Mouse (Mus musculus) olfactory bulb, adult 2 months (tissue): ENCODE measurements around the gene Sox2. TPM values are rescaled to one million over a fixed set of nuclear protein-coding genes. Genes with fewer than 3 reads are reported as not detected.

Source experiments
- H3K27ac ChIP-seq: fragments of 200-500 bp; 2 replicates; pipeline ENCODE4 v1.5.1; 2012; ENCODE audit warnings: low read depth, low read length; ENCODE audit not compliant: insufficient read depth
- H3K4me1 ChIP-seq: fragments of 200-500 bp; 2 replicates; pipeline ENCODE4 v1.6.1; 2012; ENCODE audit warnings: low read length; ENCODE audit not compliant: control insufficient read depth, insufficient read depth
- H3K4me3 ChIP-seq: fragments of 200-500 bp; 2 replicates; pipeline ENCODE4 v1.5.1; 2012; ENCODE audit warnings: mild to moderate bottlenecking, low read depth, low read length, moderate library complexity; ENCODE audit not compliant: insufficient read depth
- CTCF ChIP-seq: fragments of 200-500 bp; IDR thresholded peaks from 2 replicates; pipeline ENCODE4 v1.5.1; 2012; ENCODE audit warnings: low read depth, mild to moderate bottlenecking, low read length, moderate library complexity; ENCODE audit not compliant: insufficient read depth
- POLR2A ChIP-seq: fragments of 200-500 bp; IDR thresholded peaks from 2 replicates; pipeline ENCODE4 v1.6.1; 2012; ENCODE audit warnings: mild to moderate bottlenecking, low read depth, low read length, moderate library complexity; ENCODE audit not compliant: insufficient read depth
- WGBS: fragments of 180-500 bp; shearing (Covaris S2); methylation state at CpG from one replicate; pipeline ENCODE4 v1.1.7; 2018; 5-methylcytosine and 5-hydroxymethylcytosine counted together
- polyA plus RNA-seq: library from polyadenylated mRNA; stranded (reverse); fragments of >200 nt; gene quantifications from 2 replicates; pipeline ENCODE4 v1.2.4, GENCODE M21; 2012; ENCODE audit warnings: low replicate concordance; ENCODE audit not compliant: missing spikeins, insufficient read depth, insufficient read length

Sox2 gene
- polyA plus RNA-seq, 1 experiment: not detected

DNA sequence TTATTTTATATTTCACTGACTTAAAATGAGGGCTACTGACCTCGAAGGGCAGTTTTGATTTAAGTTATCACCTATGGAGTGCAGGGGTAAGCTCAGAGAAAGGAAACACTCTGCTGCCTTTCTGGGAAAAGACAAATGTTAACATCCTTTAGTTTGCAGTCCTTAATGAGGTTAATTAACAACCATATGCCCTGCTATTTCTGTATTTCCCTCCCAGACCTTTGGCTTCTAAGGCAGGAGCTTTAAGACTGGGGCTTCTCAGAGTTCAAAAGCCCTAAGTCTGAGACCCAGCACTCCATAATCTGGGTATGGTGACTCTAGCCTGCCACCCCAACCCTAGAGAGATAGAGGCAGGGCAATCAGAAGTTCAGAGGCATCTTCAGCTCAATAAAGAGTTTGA is 19.5 kb upstream of the Sox2 start:
- H3K4me3 ChIP-seq: no peak overlapping the region
- WGBS: 44% methylated on average over 1 of the region's 1 CpGs
- peaks cover 21% of the 10 kb centered on the region for H3K4me1 ChIP-seq
- no peak overlapping the region for H3K27ac ChIP-seq
- no peak for TF ChIP-seq POLR2A
- TF ChIP-seq CTCF: no peak

GRCm38 (mm10) chr3:34636958-34637357 is 13.2 kb upstream of the Sox2 start:
- no peak overlapping the region for H3K4me3 ChIP-seq
- 59% methylated on average over 6 of the region's 6 CpGs for WGBS
- H3K4me1 ChIP-seq: peaks cover 29% of the 10 kb centered on the region
- TF ChIP-seq CTCF (no peak), POLR2A (no peak)
- peak overlapping the region; percentile 76; the same call in 1 of the 2 replicates for H3K27ac ChIP-seq

DNA sequence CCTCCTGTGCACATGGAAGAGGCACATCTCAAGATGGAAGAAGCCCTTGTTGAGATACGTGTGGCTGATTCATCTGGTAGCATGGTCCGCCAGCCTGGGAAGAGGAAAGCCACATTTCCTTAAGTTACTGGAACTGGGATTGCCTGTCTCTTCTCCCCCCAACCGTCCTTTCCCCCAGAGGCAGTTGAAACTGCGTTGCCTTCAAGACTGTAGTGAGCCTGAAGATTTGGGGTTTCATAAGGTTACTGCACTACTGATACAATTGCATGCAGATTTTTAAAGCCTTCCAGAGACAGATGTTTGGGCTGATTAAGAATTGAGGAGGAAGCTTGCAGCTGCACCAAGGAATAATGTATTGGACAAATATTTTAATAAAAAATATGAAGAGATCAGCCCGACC is 12.7 kb upstream of the Sox2 start:
- no peak for TF ChIP-seq CTCF
- TF ChIP-seq POLR2A: no peak
- 20% methylated on average over 5 of the region's 5 CpGs for WGBS
- Histone ChIP-seq H3K4me1 (peaks cover 34% of the 10 kb centered on the region), H3K27ac (peak overlapping the region; percentile 94), H3K4me3 (no peak overlapping the region)

GRCm38 (mm10) chr3:34637926-34638325 is 12.3 kb upstream of the Sox2 start:
- no peak for TF ChIP-seq CTCF
- TF ChIP-seq POLR2A: no peak
- Histone ChIP-seq H3K4me3 (peak overlapping the region; percentile 54), H3K4me1 (peaks cover 36% of the 10 kb centered on the region), H3K27ac (peak overlapping the region; percentile 94)
- 21% methylated on average over 5 of the region's 5 CpGs for WGBS

GRCm38 (mm10) chr3:34638344-34638743 is 11.9 kb upstream of the Sox2 start:
- Histone ChIP-seq H3K4me1 (peaks cover 37% of the 10 kb centered on the region), H3K4me3 (peak overlapping the region; percentile 54), H3K27ac (peak overlapping the region; percentile 94)
- TF ChIP-seq CTCF (no peak), POLR2A (no peak)
- 10% methylated on average over 13 of the region's 13 CpGs for WGBS

- WGBS: 5% methylated on average over 24 of the region's 24 CpGs
- H3K27ac ChIP-seq: peak overlapping the region; percentile 97
- peak; percentile 64 for TF ChIP-seq CTCF
- TF ChIP-seq POLR2A: no peak
- peaks cover 44% of the 10 kb centered on the region for H3K4me1 ChIP-seq
- peak overlapping the region; percentile 63 for H3K4me3 ChIP-seq
These were observed 11.0 kb upstream of the Sox2 start for GRCm38 (mm10) chr3:34639031-34639872.

DNA sequence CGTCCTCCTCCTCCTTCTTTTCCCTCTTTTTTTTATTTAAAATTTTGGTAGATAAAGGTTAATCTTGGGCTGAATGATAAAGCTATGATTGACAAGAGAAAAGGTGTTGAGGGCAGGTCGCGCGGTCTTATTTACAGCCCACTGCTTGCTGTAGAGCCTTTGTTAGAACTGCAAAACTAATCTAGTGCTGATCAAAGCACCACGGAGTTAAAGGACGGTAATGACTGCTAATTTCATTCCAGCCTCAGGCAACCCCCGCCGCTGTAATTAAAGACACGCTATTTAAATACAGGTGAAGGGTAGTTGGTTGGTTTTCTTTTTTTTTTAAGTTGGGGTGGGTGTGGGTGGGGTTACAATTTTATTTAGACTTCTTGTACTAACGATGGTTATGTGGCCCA is 10.3 kb upstream of the Sox2 start:
- H3K4me3 ChIP-seq: peak overlapping the region; percentile 63
- 8% methylated on average over 10 of the region's 10 CpGs for WGBS
- peak overlapping the region; percentile 97 for H3K27ac ChIP-seq
- H3K4me1 ChIP-seq: peaks cover 38% of the 10 kb centered on the region
- TF ChIP-seq POLR2A: no peak
- TF ChIP-seq CTCF: no peak

- Histone ChIP-seq H3K27ac (peak overlapping the region; percentile 85), H3K4me3 (no peak overlapping the region; the same call in 1 of the 2 replicates), H3K4me1 (peaks cover 34% of the 10 kb centered on the region)
- TF ChIP-seq POLR2A (no peak), CTCF (no peak)
- 17% methylated on average over 8 of the region's 8 CpGs for WGBS
These were observed 9.9 kb upstream of the Sox2 start for GRCm38 (mm10) chr3:34640276-34640675.
